Mouse (Mus musculus) brain, adult 2 months (tissue): ENCODE results near the gene Abhd2.

Experiments
- DNase-seq: peaks from one replicate; pipeline ENCODE4 v3.0.0; 2011; ENCODE audit warnings: low read depth, low spot score

Abhd2 gene

DNA sequence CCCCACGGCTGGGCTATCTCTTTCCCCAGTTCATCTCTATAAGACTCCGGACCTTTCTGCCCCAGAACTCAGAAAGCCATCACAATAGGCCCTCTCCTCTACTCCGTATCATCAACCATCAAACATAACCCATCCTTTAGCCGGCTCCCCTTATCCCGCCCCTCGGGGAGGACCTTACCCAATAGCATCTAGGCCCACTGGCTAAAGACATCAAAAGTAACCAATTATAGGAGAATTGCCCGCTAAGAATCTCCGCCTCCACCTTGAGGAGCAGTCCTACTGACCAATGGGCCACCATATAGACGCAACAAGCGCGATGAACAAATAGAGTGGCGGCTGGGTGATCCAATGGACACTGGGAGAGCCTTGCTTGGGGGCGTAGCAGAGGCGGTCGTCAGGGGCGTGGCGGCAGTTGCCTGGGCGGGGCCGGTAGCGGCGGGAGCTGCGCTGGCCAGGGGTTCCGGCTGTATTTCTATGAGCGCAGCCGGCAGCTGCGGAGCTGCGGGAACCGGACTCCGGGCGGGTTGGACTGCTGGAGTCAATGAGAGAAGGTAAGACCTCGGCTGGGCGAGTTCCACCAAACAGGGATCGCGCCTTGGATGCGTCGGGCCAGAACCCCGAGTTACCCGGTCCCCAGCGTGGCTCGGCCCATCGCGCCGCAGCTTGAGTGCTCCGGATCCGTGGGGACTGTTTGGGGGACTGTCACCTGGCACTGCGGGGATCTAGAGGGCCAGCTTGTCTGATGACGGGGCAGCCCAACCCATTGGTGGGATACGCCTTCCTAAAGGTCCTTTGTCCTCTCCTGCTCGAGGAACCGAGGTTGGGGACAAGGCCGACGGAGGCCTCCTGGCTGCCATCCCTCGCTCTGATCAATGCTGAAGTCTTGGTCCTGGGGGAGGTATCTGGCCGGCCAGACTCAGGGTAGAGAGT lies at the start of gene Abhd2:
Gene Abhd2, plus strand, starts transcription at position 411 of the 930 bp plus-strand sequence.
- DNase-seq: peak; percentile 100

DNA sequence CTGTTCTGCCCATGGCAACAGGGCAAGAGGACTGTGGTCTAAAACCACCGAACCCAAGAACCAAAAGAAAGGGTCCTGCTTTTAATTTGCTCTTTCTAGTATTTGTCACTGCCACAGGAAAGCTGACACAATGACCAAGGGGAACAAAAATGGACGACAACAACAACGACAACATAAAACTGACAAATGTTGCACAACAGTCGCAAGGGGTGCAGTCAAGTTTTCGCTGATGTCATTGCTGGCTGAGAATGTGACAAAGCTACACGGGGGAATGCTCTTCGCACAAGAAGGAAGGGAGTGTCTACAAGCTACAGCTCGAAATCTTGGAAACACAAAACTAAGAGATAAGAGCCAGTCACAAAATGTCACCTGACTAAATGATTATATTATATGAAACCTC lies 47.5 kb upstream of the Abhd2 start:
- no peak for DNase-seq

DNA sequence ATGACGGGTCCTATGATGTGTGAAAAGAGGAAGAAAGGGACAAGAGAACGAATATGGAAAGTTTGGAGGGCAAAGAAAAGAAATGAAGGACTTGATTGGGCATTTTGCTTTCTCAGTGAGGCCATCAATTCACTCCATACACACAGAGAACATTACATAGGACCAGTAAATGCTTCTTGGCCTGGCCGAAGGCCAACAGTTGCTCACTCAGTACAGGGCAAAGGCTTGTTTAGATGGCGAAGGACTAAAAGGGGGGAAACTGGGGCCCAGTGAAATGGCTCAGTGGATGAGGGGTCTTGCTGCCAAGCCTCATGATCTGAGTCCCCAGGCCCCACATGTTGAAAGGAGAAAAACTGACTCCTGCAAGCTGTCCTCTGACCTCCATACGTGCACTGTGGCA lies 46.8 kb upstream of the Abhd2 start:
- no peak for DNase-seq

DNA sequence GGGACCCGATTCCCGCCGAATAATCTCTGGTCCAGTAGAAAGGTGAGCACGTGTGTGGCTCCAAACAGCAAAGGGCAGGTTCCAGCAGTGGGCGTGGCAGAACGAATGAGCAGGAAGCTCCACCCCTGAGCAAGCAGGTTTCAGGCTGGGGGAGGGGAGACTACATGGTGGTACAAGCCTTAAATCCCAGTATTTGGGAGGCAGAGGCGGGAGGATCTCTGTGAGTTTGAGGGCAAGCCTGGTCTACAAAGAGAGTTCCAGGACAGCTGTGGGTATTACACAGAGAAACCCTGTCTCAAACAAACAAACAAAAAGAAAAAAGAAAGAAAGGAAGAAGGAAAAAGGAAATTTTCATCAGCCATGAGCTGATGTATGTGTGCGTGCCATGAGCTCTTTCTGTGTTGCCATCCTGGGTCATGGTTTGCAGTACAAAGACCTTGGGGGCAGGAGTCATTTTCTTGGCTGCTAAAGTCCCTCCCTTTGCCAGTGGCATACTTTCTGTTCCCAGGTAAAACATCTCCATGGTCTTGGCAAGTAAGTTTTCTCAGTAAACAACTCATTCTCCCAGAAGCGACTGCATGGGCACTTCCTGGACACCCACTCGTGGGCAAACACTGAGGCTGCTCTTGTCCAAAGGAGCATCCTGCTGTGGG lies 46.0 kb upstream of the Abhd2 start:
- DNase-seq: no peak

DNA sequence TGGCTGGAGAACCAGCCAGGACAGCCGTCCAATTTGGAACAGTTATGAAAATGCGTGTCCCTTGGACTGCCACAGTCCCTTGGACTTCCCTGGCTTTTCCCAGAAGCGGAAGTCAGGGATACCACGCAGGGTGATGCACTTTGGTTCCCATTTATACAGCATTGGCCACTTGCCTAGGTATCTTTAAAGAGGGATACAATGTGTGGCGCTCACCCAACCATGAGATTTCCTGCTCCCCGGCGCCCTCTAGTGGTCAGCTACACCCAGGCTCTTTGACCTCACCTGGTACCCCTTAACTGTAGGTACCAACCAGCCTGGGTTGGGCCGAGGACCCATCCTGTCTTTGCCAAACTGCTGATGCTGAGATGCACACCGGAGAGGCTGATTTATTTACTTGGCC lies 44.5 kb upstream of the Abhd2 start:
- DNase-seq: peak; percentile 71

DNA sequence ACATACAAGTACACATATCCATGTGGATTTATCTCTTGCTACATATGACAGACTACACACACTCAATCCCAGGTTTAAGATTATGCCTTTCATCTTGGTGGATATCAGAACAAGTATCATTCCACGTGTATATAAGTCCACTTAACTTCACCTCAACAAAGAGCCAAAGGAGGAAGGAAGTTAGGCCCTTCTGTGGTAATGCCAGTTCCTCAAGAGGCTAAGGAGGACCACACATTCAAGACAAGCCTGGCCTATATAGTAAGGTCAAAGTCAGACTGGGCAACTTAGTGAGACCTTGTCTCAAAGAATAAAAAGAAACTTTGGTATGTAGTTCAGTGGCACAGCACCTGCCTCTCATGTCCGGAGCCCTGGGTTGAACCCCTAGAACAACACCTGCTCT lies 41.4 kb upstream of the Abhd2 start:
- no peak for DNase-seq

DNA sequence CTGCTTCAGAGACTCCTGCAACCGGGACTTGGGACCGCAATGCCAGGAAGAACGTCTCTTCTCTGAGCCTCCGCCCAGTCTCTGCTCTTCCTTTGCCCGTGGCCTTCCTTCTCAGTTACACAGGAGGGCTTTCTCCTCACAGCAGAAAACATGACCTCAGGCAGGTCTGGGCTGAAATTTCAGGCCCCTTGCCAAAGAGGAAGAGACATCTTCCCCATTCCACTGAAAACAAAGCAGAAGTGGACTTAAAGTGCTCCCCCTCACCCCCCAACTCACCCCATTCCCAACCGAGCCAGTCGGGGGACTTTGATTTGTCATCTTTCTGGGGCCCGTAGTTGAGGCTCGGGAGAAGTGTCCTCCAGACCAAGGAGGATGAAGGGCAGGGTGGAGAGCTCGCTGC lies 41.0 kb upstream of the Abhd2 start:
- DNase-seq: no peak

DNA sequence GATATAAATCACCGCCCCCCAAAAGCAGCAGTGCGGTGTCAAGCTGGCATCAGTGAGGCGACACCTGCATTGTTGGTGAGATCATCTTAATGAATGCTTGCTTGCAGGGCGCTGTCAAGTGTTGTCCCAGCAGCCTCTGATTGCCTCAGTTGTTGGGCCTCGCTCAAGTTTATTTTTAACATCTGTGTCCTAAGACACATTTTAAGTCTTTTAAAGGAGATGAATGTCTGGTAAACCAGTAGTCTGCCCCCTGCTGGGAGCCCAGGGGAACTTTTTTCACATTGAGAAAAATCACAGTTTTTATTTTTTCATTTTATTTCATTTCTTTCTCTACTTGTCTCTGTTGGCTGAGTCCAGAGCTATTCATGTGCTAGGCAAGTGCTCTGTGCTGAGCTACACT lies 34.3 kb upstream of the Abhd2 start:
- DNase-seq: peak; percentile 54

DNA sequence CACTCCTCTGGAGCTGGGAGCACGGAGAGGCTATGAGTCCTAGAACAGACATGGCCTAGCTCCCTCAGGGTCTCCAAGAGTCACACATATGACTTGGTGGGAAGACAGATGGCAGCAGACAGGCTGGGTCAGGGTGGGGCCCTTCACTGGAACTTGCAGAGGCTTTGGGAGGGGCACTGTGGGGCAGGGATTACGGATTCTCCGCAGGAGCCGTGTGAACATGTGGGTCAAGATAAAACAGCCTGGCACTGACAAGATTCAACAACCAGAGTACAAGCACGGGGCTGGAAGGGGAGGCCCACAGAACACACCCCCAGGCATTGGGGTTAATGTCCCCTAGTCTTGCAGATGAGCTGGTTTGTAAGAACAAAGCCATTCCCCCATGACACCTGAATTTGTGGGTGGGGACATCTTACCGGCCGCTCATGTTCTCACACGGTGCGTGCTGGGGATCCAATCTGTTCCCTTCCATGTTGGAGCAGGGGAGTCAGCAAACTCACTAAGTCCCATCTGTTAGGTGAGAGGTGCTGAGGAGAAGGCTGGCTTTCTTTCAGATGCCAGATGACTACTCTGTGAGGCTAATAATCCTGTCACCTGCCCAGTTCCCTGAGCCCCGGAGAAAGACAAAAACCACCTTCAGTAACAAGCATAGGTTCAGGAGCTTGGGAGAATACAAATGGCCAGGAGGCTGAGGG lies 30.9 kb upstream of the Abhd2 start:
- peak; percentile 91 for DNase-seq

DNA sequence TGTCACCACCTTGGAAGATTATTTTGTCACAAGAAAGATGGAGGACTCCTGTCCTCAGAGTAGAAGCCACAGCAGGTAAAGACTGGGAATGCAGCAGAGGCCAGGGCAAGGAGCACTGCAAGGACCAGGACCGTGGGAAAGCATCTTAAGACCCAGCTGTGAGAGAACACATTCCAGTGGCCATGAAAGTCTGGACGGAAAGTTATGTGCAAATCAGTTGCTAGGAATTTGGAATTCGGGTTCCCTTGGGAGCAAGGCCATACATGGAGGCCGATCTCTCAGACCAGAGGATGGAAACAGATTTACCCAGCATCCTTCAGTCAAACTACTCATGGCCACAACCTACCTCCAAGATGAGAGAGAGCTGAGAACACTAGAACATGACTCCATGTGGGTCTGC lies 29.8 kb upstream of the Abhd2 start:
- no peak for DNase-seq

DNA sequence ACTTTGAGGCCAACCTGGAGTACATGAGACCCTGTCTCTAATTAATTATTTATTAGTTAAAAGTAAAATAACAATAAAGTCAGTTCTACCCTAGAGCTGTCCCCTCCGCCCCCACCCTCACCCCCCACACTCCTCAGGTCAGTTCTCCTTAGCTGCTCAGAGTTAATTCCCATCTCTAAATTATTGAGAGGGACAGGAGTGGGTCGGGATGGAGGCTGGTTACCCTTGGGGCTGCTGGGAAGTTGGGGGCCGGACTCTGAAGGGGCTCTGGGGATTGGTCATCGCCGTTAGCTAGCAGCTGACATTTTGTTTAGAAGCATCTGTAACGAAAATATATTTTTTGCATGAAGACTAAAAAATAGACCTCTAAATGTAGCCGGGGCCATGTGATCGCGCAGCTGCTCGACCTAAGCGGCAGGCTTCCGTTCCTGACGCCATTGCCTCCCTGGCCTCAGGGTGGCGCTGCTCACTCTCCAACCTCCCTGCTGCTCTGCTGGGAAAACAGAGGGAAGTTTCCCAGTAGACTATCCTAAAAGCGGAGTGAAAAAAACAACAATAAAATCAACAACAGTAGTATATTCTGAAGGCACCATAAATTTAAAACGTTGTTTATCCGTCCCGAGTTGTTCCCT lies 26.8 kb upstream of the Abhd2 start:
- DNase-seq: peak; percentile 87

DNA sequence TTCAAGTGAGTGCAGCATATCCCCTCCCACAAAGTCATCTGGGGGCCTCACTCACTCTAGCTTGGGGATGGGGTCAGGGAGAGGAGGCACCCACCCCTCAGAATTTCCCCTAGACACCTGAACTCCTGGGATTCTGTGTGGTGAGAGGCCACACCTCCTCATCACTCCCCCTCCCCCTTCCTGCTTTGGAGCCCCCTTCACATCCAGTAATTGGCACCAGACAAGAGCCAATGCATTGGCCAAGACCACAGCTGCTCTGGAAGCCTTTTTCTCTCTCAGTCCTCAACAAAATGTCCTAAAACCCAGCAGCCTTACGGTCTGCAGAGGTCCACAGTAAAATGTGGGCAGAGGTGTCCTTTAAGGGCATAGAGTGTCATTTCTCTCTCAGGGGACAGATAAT lies 25.6 kb upstream of the Abhd2 start:
- no peak for DNase-seq

DNA sequence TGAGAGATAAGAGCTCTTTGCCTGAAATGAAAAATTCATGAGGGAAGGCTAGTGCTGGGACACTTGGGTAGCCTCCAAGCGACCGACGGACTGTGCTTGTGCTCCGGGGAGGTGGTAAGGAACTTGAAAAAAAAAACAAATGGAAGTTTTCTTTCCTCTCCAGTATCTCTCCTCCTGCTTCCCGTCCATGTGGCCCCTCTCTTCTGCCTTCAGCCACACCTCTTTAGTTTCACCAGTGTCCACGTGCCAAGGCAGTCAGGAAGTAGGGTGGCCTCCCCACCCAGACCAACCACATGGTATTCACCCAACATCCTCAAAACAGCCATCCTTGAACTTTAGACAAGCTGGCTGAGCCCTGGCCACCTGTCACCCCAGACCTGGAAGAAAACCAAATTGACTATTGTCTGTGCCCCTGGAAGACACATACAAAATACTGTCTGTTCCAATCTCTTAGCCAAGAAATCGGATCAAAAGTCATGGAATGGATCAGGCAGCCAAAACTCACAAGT lies 25.1 kb upstream of the Abhd2 start:
- no peak for DNase-seq

DNA sequence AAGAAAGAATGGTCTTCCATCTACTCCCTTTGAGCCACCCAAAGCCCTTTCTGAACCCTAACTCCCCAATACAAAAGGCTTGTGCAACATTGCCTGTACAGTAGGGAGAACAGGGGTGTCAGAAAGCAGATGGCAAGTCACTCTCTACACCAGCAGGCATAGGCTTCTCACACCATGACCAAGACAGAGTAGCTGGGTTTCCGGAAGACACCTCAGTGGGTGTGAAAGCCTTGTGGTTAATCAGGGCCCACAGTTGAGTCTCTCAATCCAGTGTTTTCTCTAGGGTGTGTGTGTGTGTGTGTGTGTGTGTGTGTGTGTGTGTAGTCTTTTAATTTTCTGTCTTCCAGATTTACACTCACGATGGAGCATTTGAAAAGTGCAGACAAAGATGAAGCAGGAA lies 23.4 kb upstream of the Abhd2 start:
- no peak for DNase-seq

DNA sequence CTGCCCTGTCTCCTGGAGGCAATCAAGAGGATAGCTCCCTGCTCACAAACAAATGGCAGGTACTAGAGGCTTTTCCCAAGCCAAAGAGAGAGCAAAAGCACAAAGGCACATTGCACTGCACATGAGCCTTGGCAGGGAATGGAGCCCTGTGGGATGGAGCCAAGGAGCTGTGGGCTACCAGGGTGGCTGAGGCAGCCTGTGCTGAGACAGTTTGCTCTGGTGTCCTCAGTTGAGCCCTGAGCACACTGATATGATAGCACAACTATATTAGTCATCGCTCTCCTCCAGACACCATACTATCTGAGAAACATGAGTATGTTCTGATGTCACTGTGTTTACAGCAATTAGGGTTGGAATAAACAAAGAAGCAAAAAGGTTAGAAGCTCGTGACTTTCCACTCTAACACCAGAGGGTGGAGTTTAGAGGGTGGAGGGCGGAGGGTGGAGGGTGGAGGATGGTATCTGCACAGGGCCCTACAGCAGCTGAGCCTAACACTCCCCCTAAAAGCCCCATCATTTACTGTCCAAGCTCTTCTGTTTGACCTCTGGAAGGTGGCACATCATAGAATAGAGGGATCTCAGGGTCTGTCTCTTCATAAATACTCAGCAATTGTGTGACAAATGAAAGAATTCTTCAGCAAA lies 18.6 kb upstream of the Abhd2 start:
- DNase-seq: peak; percentile 85

DNA sequence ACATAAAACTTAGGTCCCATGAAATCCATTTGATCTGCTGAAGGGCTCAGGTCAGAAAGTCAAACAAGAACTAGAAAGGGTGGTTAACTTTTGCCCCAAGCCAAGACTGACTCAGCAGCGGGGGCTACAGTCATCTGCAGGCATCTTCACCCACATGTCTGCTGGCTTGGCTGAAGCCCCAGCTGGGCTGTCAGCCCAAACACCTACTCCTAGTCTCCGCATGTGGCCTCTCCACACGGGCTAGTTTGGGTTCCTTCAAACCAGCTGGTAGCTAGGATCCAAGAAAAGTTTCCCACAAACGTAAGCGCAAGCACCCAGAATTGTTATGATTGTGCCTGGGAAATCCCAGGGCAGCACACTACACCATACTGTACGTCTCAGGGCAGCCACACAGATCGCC lies 17.6 kb upstream of the Abhd2 start:
- DNase-seq: peak; percentile 88

DNA sequence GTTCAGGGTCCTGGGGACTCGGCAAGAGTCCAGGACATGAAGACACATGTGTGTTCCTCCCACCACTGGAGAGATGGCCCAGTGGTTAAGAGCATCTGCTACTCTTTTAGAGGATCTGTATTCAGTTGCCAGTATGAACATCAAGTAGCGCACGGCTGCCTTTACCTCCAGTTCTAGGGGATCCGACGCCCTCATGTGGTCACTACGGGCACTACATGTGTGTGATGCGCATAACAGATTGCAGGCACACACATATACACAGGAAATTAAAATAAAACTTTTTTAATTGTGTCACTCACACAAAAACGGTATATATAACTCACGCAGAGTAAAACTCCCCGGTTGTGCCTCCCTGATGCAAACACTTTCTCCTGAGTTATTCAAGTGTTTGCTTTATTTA lies 17.2 kb upstream of the Abhd2 start:
- no peak for DNase-seq

DNA sequence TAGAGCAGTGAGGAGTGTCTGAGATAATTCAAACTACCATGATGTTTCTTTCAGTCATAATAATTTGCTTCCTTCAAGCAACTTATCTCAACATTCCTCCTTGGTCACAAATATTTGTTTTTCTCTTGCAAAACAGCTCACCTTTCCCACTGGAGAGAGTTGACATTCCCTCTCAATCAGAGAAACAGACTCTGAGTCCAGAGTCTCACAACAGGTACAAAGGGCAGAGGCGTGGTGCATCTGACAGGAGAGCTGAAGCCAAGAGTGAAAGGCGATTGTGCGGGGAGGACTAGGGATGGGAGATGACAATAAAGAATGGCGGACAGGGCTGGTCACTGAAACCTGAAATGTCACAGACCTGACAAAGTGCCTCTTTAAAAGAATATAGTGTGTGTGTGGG lies 16.3 kb upstream of the Abhd2 start:
- DNase-seq: no peak

DNA sequence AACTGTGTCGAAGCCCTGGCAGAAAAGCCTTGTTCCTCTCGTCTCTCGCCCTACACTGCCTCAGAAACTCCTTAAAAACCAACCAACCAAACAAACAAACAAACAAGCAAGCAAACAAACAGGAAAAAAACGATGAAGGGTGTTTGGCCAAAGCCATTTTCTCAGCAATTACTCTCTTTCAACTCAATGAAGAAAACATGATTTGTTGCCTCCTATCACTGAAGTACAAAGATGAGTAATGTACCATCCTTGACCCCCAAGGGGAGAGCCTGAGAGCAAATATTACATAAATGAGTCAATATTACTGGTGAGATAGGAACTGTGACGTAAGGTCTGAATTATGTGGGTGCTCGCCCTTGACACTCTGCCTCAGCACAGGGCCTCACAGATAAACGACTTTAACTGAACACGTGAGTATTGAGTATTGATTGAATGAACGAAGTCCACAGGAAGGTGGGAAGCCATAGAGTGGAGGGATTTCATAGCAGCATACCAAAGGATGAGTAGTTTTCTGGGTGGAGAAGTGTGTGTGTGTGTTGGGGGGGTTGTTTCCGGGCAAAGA lies 13.9 kb upstream of the Abhd2 start:
- DNase-seq: no peak

DNA sequence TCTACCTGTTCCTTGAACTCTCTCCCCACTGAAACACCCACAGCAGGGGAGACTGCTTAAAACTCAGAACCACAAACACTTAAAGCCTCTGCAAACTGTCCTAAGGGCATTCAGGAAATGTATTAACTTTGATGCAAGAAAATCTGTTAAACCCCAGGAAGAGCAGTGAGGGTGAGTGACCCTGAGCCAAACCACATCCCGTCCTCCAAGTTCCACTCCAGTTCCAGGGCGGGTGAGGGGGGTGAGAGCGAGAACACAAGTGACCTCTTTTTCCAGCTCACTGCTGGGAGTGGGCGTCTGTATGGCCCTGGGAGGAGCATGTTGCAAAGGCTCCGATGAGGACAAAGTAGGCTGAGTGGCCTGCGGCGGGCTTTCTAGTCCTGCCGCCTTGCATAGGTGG lies 10.5 kb upstream of the Abhd2 start:
- DNase-seq: no peak

DNA sequence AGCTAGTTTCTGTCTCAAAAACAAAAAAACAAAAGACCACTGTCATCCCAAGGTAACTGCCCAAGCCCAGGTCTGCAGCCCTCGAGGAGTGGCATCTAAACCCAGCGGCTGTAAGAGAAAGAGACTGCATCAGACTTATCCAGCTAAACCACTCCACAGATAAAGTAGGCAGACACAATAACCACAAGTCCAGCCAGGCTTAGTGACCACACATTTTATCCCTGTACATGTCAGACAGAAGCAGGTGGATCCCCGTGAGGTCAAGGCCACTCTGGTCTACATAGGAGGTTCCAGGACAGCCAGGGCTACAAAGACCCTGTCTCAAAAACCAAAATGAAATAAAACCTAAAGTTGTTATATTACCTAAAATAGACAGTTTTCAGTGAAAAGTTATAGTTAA lies 9.2 kb upstream of the Abhd2 start:
- DNase-seq: no peak
